Mouse (Mus musculus) neural tube, embryonic 14.5 days (tissue): Measurements from ENCODE around the gene Fbxl15. TPM values are rescaled to one million over a fixed set of nuclear protein-coding genes. Genes with fewer than 3 reads are reported as not detected.

Source experiments
- ATAC-seq: fragments of 200-750 bp; cut with Nextera tagmentation; 2 replicates; pipeline ENCODE4 v1.8.0; 2017; ENCODE audit warnings: low read depth, mild to moderate bottlenecking, moderate TSS enrichment, moderate library complexity
- H3K27ac ChIP-seq: fragments of 300-500 bp; sonication (generic); 2 replicates; pipeline ENCODE4 v1.5.1; 2014; ENCODE audit warnings: low read depth, mild to moderate bottlenecking, control low read depth, low read length, moderate library complexity, mixed read lengths
- H3K27me3 ChIP-seq: fragments of 300-500 bp; sonication (generic); 2 replicates; pipeline ENCODE4 v1.6.1; 2014; ENCODE audit warnings: low read length; ENCODE audit not compliant: control insufficient read depth, insufficient read depth
- H3K36me3 ChIP-seq: fragments of 300-500 bp; sonication (generic); 2 replicates; pipeline ENCODE4 v1.6.1; 2014; ENCODE audit warnings: low read length, mixed read lengths; ENCODE audit not compliant: control insufficient read depth, insufficient read depth
- H3K4me1 ChIP-seq: fragments of 300-500 bp; sonication (generic); 2 replicates; pipeline ENCODE4 v1.6.1; 2014; ENCODE audit warnings: low read length; ENCODE audit not compliant: control insufficient read depth, insufficient read depth
- H3K4me2 ChIP-seq: fragments of 300-500 bp; sonication (generic); 2 replicates; pipeline ENCODE4 v1.6.1; 2014; ENCODE audit warnings: mild to moderate bottlenecking, low read depth, low read length, control low read depth
- H3K4me3 ChIP-seq: fragments of 300-500 bp; sonication (generic); 2 replicates; pipeline ENCODE4 v1.5.1; 2014; ENCODE audit warnings: low read depth, low read length, control low read depth, mixed read lengths
- H3K9ac ChIP-seq: fragments of 300-500 bp; sonication (generic); replicated peaks from 2 replicates; pipeline ENCODE4 v1.6.1; 2014; ENCODE audit warnings: low read depth, mild to moderate bottlenecking, control low read depth, low read length, mixed read lengths
- H3K9me3 ChIP-seq: fragments of 300-500 bp; sonication (generic); 2 replicates; pipeline ENCODE4 v1.6.1; 2016; ENCODE audit warnings: low read length; ENCODE audit not compliant: control insufficient read depth
- WGBS: fragments of 180-500 bp; shearing (Covaris S2); extraction: QIAGEN DNeasy Blood & Tissue Kit; methylation state at CpG from one replicate; pipeline ENCODE4 v1.1.7; 2014; 5-methylcytosine and 5-hydroxymethylcytosine counted together
- polyA plus RNA-seq: library from polyadenylated mRNA; unstranded; fragments of >200 nt; fragmentation: Nextera tagmentation; extraction: Ambion mirVana; gene quantifications from 2 replicates; pipeline ENCODE4 v1.2.1, GENCODE M21; 2014

Fbxl15 gene
- polyA plus RNA-seq, 1 experiment from 2014 or later = 53.1 TPM

DNA sequence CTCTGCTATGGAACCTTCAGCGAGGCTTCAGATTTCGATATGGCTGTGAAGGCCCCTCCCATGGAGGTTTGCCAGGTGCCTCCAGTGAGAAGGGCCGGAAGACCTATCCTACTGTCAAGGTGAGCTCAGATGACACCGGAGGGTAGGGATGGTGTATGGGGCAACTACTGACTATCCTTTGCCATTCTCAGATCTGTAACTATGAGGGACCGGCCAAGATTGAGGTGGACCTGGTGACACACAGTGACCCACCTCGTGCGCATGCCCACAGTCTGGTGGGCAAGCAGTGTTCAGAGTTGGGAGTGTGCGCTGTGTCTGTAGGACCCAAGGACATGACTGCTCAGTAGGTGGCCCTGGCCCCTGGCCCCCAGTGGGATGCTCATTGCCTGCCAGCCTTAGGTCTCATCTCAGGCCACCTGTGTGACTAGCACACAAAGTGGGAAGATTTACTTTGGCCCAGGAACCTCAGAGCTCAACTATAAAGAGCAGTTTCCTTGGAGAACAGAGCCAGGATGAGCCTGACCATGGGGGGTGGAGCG, 21.2 kb upstream of the Fbxl15 start:
- Histone ChIP-seq H3K4me2 (no peak overlapping the region), H3K36me3 (no peaks in the 10 kb centered on the region), H3K9ac (no peak overlapping the region), H3K4me3 (no peak overlapping the region), H3K27ac (no peak overlapping the region), H3K9me3 (no peaks in the 10 kb centered on the region), H3K27me3 (peaks cover 8% of the 10 kb centered on the region), H3K4me1 (peaks cover 17% of the 10 kb centered on the region)
- WGBS = 92% methylated on average over 9 of the region's 9 CpGs
- ATAC-seq = no peak

DNA sequence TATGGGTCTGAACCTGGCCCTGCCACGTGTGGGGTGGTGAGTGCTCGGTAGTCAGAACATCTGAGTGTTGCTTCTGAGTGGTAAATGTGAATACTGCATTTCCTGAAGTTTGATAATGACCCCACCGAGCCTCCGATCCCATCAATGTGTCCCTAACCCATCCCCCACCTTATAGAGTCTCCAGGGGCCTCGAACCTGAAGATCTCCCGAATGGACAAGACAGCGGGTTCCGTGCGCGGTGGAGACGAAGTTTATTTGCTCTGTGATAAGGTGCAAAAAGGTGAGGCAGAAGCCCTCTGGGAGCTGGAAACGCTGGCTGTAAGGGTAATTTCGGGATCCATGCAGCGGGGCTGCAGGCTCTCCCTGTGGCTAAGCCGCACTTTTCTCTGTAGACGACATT, 20.2 kb upstream of the Fbxl15 start:
- H3K9ac ChIP-seq = no peak overlapping the region
- H3K27ac ChIP-seq = no peak overlapping the region
- peaks cover 8% of the 10 kb centered on the region for H3K27me3 ChIP-seq
- no peak overlapping the region for H3K4me2 ChIP-seq
- no peaks in the 10 kb centered on the region for H3K9me3 ChIP-seq
- 74% methylated on average over 16 of the region's 16 CpGs for WGBS
- no peak overlapping the region for H3K4me3 ChIP-seq
- H3K36me3 ChIP-seq = peaks cover 5% of the 10 kb centered on the region
- peaks cover 17% of the 10 kb centered on the region for H3K4me1 ChIP-seq
- no peak for ATAC-seq

DNA sequence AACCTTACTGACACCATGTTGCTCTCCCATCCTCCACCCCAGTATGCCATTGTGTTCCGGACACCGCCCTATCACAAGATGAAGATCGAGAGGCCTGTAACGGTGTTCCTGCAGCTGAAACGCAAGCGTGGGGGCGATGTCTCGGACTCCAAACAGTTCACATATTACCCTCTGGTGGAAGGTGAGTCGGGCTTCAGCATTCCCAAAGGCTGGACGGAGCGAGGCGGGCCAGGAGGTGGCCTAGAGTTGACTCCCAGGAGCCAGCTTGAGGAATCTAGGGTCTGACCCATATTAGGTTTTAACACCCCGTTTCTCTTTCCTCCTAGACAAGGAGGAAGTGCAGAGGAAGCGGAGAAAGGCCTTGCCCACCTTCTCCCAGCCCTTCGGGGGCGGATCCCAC, 19.7 kb upstream of the Fbxl15 start:
- Histone ChIP-seq H3K9ac (no peak overlapping the region; the same call in 1 of the 2 replicates), H3K9me3 (no peaks in the 10 kb centered on the region), H3K36me3 (peaks cover 10% of the 10 kb centered on the region), H3K4me3 (peak overlapping the region; percentile 33; the same call in 1 of the 2 replicates), H3K27ac (no peak overlapping the region), H3K27me3 (peaks cover 8% of the 10 kb centered on the region), H3K4me1 (peaks cover 17% of the 10 kb centered on the region), H3K4me2 (peak overlapping the region; percentile 80; the same call in 1 of the 2 replicates)
- ATAC-seq = no peak
- WGBS = 60% methylated on average over 16 of the region's 16 CpGs

DNA sequence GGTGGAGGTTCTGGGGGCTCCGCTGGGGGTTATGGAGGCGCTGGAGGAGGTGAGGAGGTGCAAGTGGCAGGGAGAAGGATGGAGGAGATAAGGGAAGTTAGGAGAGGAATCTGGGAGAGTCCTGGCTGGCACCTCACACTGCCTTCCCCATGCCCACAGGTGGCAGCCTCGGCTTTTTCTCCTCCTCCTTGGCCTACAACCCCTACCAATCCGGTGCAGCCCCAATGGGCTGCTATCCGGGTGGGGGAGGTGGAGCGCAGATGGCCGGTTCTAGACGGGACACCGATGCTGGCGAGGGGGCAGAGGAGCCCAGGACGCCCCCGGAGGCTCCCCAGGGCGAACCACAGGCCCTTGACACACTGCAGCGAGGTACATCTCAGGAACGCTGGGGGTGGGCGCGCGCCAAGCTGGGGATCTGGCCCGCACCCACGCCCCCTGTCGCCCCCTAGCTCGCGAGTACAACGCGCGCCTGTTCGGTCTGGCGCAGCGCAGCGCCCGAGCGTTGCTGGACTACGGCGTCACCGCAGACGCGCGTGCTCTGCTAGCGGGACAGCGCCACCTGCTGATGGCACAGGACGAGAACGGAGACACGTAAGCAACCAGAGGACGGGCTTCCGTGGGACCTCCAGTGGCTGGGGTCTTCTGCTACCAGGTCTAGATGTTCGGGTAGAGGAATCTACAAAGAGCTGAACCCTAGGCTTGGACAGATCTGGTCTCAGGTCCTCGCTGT, 19.1 kb upstream of the Fbxl15 start:
- peak; percentile 76 for ATAC-seq
- H3K36me3 ChIP-seq = peaks cover 12% of the 10 kb centered on the region
- H3K4me2 ChIP-seq = peak overlapping the region; percentile 80
- H3K4me3 ChIP-seq = peak overlapping the region; percentile 33
- H3K27me3 ChIP-seq = peaks cover 10% of the 10 kb centered on the region
- H3K9ac ChIP-seq = peak overlapping the region; percentile 50; the same call in 1 of the 2 replicates
- peaks cover 17% of the 10 kb centered on the region for H3K4me1 ChIP-seq
- H3K27ac ChIP-seq = no peak overlapping the region
- WGBS = 1% methylated on average over 46 of the region's 47 CpGs
- H3K9me3 ChIP-seq = no peaks in the 10 kb centered on the region

DNA sequence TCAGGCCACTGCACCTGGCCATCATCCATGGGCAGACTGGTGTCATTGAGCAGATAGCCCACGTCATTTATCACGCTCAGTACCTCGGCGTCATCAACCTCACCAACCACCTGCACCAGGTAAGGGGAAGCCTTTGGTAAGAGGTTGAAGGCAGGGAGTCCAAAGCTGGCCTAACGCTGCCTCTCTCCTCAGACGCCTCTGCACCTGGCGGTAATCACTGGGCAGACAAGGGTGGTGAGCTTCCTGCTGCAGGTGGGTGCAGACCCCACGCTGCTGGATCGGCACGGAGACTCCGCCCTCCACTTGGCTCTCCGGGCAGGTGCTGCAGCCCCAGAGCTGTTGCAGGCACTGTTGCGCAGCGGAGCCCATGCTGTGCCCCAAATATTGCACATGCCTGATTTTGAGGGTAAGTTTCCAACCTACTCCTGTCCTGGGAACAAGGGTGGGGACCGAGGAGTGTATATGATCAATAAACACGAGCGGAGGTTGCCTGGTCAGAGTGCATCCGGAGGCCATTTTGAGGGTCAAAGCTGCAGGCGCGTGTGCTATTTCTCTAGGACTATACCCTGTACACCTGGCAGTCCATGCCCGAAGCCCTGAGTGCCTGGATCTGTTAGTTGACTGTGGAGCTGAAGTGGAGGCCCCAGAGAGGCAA, 18.2 kb upstream of the Fbxl15 start:
- ATAC-seq = no peak
- Histone ChIP-seq H3K4me3 (no peak overlapping the region), H3K9me3 (no peaks in the 10 kb centered on the region), H3K4me2 (no peak overlapping the region), H3K36me3 (peaks cover 12% of the 10 kb centered on the region), H3K27me3 (peaks cover 19% of the 10 kb centered on the region), H3K9ac (no peak overlapping the region), H3K27ac (no peak overlapping the region), H3K4me1 (peaks cover 11% of the 10 kb centered on the region)
- 84% methylated on average over 21 of the region's 21 CpGs for WGBS

DNA sequence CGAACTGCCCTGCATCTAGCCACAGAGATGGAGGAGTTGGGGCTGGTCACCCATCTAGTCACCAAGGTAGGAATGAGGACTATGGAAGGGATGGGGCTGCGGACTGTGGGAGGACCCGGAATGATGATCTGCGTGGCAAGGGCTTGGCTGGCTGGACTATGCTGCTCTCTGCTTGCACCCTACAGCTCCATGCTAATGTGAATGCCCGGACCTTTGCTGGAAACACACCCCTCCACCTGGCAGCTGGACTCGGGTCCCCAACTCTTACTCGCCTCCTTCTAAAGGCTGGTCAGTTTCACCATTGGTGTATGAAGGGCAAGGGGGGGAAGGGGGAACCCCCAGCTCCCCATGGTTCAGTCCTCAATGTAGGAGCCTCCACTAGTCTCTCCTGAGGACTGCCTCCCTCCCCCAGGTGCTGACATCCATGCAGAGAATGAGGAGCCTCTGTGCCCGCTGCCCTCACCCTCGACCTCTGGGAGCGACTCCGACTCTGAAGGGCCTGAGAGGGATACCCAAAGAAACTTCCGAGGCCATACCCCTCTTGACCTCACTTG, 17.6 kb upstream of the Fbxl15 start:
- no peak overlapping the region for H3K4me3 ChIP-seq
- H3K4me2 ChIP-seq = no peak overlapping the region
- H3K27ac ChIP-seq = no peak overlapping the region
- peaks cover 5% of the 10 kb centered on the region; the same call in 1 of the 2 replicates for H3K4me1 ChIP-seq
- no peak overlapping the region for H3K9ac ChIP-seq
- H3K27me3 ChIP-seq = peaks cover 21% of the 10 kb centered on the region
- 90% methylated on average over 12 of the region's 12 CpGs for WGBS
- no peaks in the 10 kb centered on the region for H3K9me3 ChIP-seq
- no peak for ATAC-seq
- peaks cover 12% of the 10 kb centered on the region for H3K36me3 ChIP-seq

DNA sequence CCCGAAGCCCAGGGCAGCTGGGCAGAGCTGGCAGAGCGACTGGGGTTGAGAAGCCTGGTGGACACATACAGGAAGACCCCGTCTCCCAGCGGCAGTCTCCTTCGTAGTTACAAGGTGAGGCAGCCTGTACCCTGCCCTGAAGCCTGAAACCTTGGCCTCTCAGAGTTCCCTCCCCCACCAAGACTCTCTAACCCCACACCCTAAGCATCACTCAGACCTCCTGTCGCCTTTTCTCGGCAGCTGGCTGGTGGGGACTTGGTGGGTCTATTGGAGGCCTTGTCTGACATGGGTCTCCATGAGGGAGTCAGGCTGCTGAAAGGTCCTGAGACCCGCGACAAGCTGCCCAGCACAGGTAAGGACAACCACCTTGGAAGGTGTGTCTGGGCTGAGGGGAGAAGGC, 16.6 kb upstream of the Fbxl15 start:
- Histone ChIP-seq H3K4me2 (no peak overlapping the region), H3K27ac (no peak overlapping the region), H3K27me3 (peaks cover 29% of the 10 kb centered on the region), H3K9ac (no peak overlapping the region), H3K4me1 (peaks cover 8% of the 10 kb centered on the region; the same call in 1 of the 2 replicates), H3K36me3 (peaks cover 12% of the 10 kb centered on the region), H3K9me3 (no peaks in the 10 kb centered on the region), H3K4me3 (no peak overlapping the region)
- 91% methylated on average over 9 of the region's 9 CpGs for WGBS
- ATAC-seq = no peak

DNA sequence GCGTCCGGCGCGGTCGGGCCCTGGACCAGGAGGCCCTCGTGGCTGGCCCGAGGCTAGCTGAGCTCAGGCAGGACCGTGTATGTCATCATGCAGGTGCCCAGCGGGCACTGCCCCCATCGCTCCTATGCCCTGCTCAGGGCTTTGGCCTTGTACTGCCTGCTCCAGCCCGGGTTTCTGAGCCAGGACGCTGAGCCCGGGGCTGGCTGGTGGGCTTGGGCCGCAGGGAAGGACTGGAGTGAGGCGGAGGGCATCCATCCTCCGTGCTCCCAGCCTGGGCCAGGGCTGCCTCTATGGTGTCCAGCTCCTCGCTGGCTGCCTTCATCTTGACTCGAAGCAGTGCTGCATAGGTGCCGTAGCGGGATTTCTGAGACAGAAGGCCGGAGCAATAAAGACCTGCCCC, 15.4 kb upstream of the Fbxl15 start:
- H3K27ac ChIP-seq = no peak overlapping the region
- H3K9me3 ChIP-seq = no peaks in the 10 kb centered on the region
- no peak overlapping the region for H3K4me2 ChIP-seq
- H3K9ac ChIP-seq = no peak overlapping the region
- no peak for ATAC-seq
- H3K27me3 ChIP-seq = peaks cover 41% of the 10 kb centered on the region
- H3K4me3 ChIP-seq = no peak overlapping the region
- H3K4me1 ChIP-seq = peaks cover 19% of the 10 kb centered on the region; the same call in 1 of the 2 replicates
- 88% methylated on average over 21 of the region's 21 CpGs for WGBS
- H3K36me3 ChIP-seq = peaks cover 12% of the 10 kb centered on the region

DNA sequence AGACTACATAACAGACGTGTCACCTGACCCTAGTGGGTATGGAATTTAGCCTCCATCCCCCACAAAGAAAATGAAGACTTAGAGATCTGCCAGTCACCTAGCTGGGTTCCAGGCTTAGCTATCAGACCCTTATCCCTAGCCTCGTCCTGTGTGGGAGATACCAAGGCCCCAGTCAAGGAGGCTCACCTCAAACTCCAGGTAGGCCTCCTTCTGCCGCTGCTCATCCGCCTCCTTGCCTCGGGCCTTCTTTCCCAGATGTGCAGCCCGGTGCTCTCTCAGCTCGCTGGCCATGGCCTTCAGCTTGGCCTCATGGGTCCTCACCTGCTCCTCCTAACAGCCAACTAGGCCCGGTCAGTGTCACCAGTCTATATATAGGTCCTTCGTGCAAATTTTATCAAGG, 14.9 kb upstream of the Fbxl15 start:
- no peak overlapping the region for H3K27ac ChIP-seq
- no peak overlapping the region for H3K9ac ChIP-seq
- H3K4me1 ChIP-seq = peaks cover 22% of the 10 kb centered on the region; the same call in 1 of the 2 replicates
- H3K36me3 ChIP-seq = peaks cover 12% of the 10 kb centered on the region
- H3K4me3 ChIP-seq = no peak overlapping the region
- no peak overlapping the region for H3K4me2 ChIP-seq
- WGBS = 88% methylated on average over 9 of the region's 9 CpGs
- no peaks in the 10 kb centered on the region for H3K9me3 ChIP-seq
- no peak for ATAC-seq
- peaks cover 42% of the 10 kb centered on the region for H3K27me3 ChIP-seq
